Mouse (Mus musculus): ENCODE results near the gene Rbm4. TPM values are rescaled to one million over a fixed set of nuclear protein-coding genes. Genes with fewer than 3 reads are reported as not detected.

Rbm4 gene
- total and polyA plus RNA-seq, 3 experiments: 47.3 to 73.2 (median 68.3) TPM

DNA sequence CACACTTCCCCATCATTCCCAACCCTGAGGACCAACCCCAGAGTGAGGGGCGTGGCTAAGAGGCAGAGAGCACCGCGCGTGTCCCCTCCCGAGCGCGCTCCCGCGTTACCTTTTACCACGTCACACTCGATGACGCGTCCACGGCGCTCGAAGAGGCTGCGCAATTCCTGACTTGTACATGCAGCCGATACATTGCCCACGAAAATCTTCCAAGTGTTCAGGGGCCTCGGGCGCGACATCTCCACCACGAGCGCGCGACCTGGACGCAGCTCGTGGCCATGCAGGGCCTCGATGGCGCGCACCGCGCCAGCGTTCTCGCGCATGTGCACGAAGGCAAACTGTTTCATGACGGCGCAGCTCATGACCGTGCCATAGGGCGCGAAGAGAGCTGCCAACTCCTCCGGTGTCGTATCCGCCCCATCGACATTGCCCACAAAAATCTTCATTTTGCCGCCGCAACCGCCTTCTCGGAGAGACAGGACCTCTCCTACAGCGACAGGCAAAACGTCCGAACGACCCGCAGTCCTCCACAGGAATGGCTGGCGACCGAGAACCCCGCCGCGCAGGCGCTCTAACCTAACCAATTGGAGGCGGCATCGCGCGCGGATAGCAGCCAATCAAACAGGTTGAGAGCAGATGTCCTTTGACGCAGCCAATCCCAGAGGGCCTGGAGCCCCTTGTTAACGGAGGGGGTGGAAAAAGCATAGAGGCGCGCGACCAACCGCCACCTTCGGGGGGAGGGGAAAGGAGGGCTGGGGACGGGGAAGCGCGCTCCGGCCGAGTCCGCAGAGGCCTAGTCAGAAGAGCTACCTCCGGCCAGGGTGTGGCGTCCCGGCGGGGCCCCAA, 17.6 kb upstream of the Rbm4 start, which contains the start of the genes Gm21992 and Rbm14:
Gene Gm21992 (minus strand): TSS at position 550 of the 846 bp plus-strand sequence.
Gene Rbm14 (minus strand): TSS at position 572 of the 846 bp plus-strand sequence.
- Histone ChIP-seq H3K9me3 (replicated peaks; ENCODE audit: low read length) (peaks cover 7% of the 10 kb centered on the region), H3K27ac (ENCODE audit: insufficient read depth, low read depth) (peak within 1 kb of the TSS; percentile 84), H3K4me1 (ENCODE audit: control insufficient read depth in 1 of 2, insufficient read depth in 2 of 2) (peaks cover 4 to 24% of the 10 kb centered on the region in 2 experiments; a peak in 3 of 4 replicates), H3K9ac (ENCODE audit: insufficient read depth, low read depth) (peak within 1 kb of the TSS; percentile 86), H3K4me2 (ENCODE audit: insufficient read depth, low read depth, poor library complexity, severe bottlenecking) (peak within 1 kb of the TSS; percentile 92), H3K79me2 (replicated peaks; ENCODE audit: control insufficient read depth, extremely low read depth, insufficient read depth, poor library complexity, severe bottlenecking) (peaks cover 50% of the 10 kb centered on the region), H3K36me3 (replicated peaks in 1 of 2; ENCODE audit: control insufficient read depth in 1 of 2, insufficient read depth in 1 of 2, low read length in 1 of 2) (peaks cover 0 to 15% of the 10 kb centered on the region in 2 experiments), H3K27me3 (replicated peaks) (no peaks in the 10 kb centered on the region), H3K4me3 (replicated peaks in 1 of 3; ENCODE audit: low read depth in 2 of 3, low read length in 2 of 3, poor library complexity in 1 of 3) (peak within 1 kb of the TSS; percentile 74 to 88 (median 88))
- TF ChIP-seq CTCF (conservative IDR thresholded peaks at IDR 0.05 in 1 of 2, IDR thresholded peaks at IDR 0.05 in 1 of 2; ENCODE audit: low read depth in 2 of 2, low read length in 2 of 2): no peak
- no peak for TF ChIP-seq SMC3 (IDR thresholded peaks at IDR 0.05; ENCODE audit: low read depth, low read length)
- TF ChIP-seq ZKSCAN1 (IDR thresholded peaks at IDR 0.05; ENCODE audit: borderline replicate concordance, low read depth, low read length): no peak
- peak; percentile 88 for TF ChIP-seq TCF12 (IDR thresholded peaks at IDR 0.05; ENCODE audit: low read depth, low read length)
- TF ChIP-seq MXI1 (IDR thresholded peaks at IDR 0.05; ENCODE audit: low read depth, low read length): peak; percentile 84
- 0 out of 2 replicates have a peak, but pooled peaks have one; percentile 53 for TF ChIP-seq KAT2A (IDR thresholded peaks at IDR 0.05; ENCODE audit: insufficient replicate concordance, low read length)
- TF ChIP-seq ETS1 (conservative IDR thresholded peaks at IDR 0.05; ENCODE audit: low read depth, low read length): no peak
- no peak for TF ChIP-seq USF2 (conservative IDR thresholded peaks at IDR 0.05; ENCODE audit: low read depth, low read length)
- TF ChIP-seq ZC3H11A (IDR thresholded peaks at IDR 0.05; ENCODE audit: low read depth, low read length): no peak
- peak; percentile 98 for TF ChIP-seq POLR2AphosphoS2 (IDR thresholded peaks at IDR 0.05; ENCODE audit: low read depth, low read length)
- no peak for TF ChIP-seq EP300 (IDR thresholded peaks at IDR 0.05; ENCODE audit: low read length)
- TF ChIP-seq HCFC1 (IDR thresholded peaks at IDR 0.05; ENCODE audit: low read depth, low read length): peak; percentile 68
- peak; percentile 72 for TF ChIP-seq SIN3A (IDR thresholded peaks at IDR 0.05; ENCODE audit: low read length)
- no peak for TF ChIP-seq RCOR1 (conservative IDR thresholded peaks at IDR 0.05; ENCODE audit: low read depth, low read length)
- peak; percentile 94 for TF ChIP-seq MAX (IDR thresholded peaks at IDR 0.05; ENCODE audit: low read length)
- peak; percentile 99 for TF ChIP-seq NELFE (IDR thresholded peaks at IDR 0.05; ENCODE audit: low read depth, low read length)
- TF ChIP-seq ZMIZ1 (IDR thresholded peaks at IDR 0.05; ENCODE audit: low read depth, low read length): peak; percentile 96
- TF ChIP-seq NRF1 (IDR thresholded peaks at IDR 0.05; ENCODE audit: low read depth, low read length): peak; percentile 89
- peak; percentile 87 for TF ChIP-seq CHD2 (IDR thresholded peaks at IDR 0.05; ENCODE audit: low read length)
- peak; percentile 73; the same call in 1 of the 2 replicates for TF ChIP-seq MAZ (IDR thresholded peaks at IDR 0.05; ENCODE audit: low read depth, low read length)
- TF ChIP-seq BHLHE40 (IDR thresholded peaks at IDR 0.05; ENCODE audit: low read depth, low read length): 0 out of 2 replicates have a peak, but pooled peaks have one; percentile 15
- no peak for TF ChIP-seq GABPA (IDR thresholded peaks at IDR 0.05; ENCODE audit: insufficient replicate concordance, low read depth, low read length)
- TF ChIP-seq MEF2A (IDR thresholded peaks at IDR 0.05; ENCODE audit: borderline replicate concordance, low read depth, low read length): no peak
- TF ChIP-seq CHD1 (IDR thresholded peaks at IDR 0.05; ENCODE audit: low read depth, low read length): no peak
- TF ChIP-seq POLR2A (IDR thresholded peaks at IDR 0.05; ENCODE audit: low read depth, low read length): peak; percentile 99
- no peak; the same call in 1 of the 2 replicates for TF ChIP-seq IRF4 (IDR thresholded peaks at IDR 0.05; ENCODE audit: low read depth, low read length)
- peak; percentile 55 for TF ChIP-seq ELF1 (IDR thresholded peaks at IDR 0.05; ENCODE audit: low read depth, low read length)
- no peak for TF ChIP-seq RAD21 (IDR thresholded peaks at IDR 0.05; ENCODE audit: low read depth, low read length)
- peak; percentile 65; the same call in 1 of the 2 replicates for TF ChIP-seq MYC (IDR thresholded peaks at IDR 0.05; ENCODE audit: low read depth, low read length)
- TF ChIP-seq E2F4 (IDR thresholded peaks at IDR 0.05; ENCODE audit: insufficient replicate concordance, low read depth, low read length): 0 out of 2 replicates have a peak, but pooled peaks have one; percentile 47
- TF ChIP-seq USF1 (IDR thresholded peaks at IDR 0.05; ENCODE audit: low read depth, low read length): no peak
- no peak for TF ChIP-seq ZNF384 (IDR thresholded peaks at IDR 0.05; ENCODE audit: low read depth, low read length)
- TF ChIP-seq MAFK (IDR thresholded peaks at IDR 0.05; ENCODE audit: insufficient replicate concordance, low read length): no peak
- TF ChIP-seq TBP (conservative IDR thresholded peaks at IDR 0.05; ENCODE audit: low read depth, low read length): peak; percentile 74; the same call in 1 of the 2 replicates
- peak; percentile 92 for TF ChIP-seq UBTF (IDR thresholded peaks at IDR 0.05; ENCODE audit: low read depth, low read length)
- peak; percentile 99 for DNase-seq (ENCODE audit: extremely low read depth)
- dilution Hi-C loops (cut with MboI; ENCODE audit: extremely low pct_ligation_motif_present, extremely low pct_unique_long_range_greater_than_20kb, low sequenced_read_pairs): no loop called here
- in situ Hi-C loops (cut with MboI; ENCODE audit: low pct_ligation_motif_present, low pct_unique_long_range_greater_than_20kb, low sequenced_read_pairs): no loop called here

Measured in CH12.LX (cell line).